Mouse (Mus musculus) brain, adult 2 months (tissue): Measurements from ENCODE around the gene Phldb2.
A peak's percentile ranks its signal among the peaks of the same experiment; 100 is the strongest.

ENCODE experiments used
- DNase-seq: peaks from one replicate; pipeline ENCODE4 v3.0.0; 2011; ENCODE audit warnings: low read depth, low spot score

The Phldb2 gene

GRCm38 (mm10) chr16:45737880-45738279, 215.5 kb downstream of the Phldb2 start:
- DNase-seq, result no peak

- DNase-seq, result no peak
Observed at GRCm38 (mm10) chr16:45736724-45737123, 216.7 kb downstream of the Phldb2 start.

GRCm38 (mm10) chr16:45729163-45729562, 224.2 kb downstream of the Phldb2 start:
- DNase-seq, result no peak

- DNase-seq, result no peak
Observed at GRCm38 (mm10) chr16:45724742-45725102, 228.7 kb downstream of the Phldb2 start.

GRCm38 (mm10) chr16:45724061-45724741, 229.2 kb downstream of the Phldb2 start, which contains the start of gene Tagln3:
Gene Tagln3, minus strand, starts transcription at chr16:45724608.
- DNase-seq, result peak; percentile 89

GRCm38 (mm10) chr16:45723172-45723901, 230.1 kb downstream of the Phldb2 start:
- DNase-seq, result peak; percentile 71

- peak; percentile 88 for DNase-seq
Observed at GRCm38 (mm10) chr16:45722460-45722951, 230.9 kb downstream of the Phldb2 start.

- DNase-seq, result peak; percentile 79
Observed at GRCm38 (mm10) chr16:45720022-45720630, 233.3 kb downstream of the Phldb2 start.

- DNase-seq, result no peak
Observed at GRCm38 (mm10) chr16:45718296-45718695, 235.1 kb downstream of the Phldb2 start.

GRCm38 (mm10) chr16:45714489-45715150, 238.8 kb downstream of the Phldb2 start:
- peak; percentile 73 for DNase-seq

GRCm38 (mm10) chr16:45713878-45714277, 239.5 kb downstream of the Phldb2 start:
- peak; percentile 40 for DNase-seq

- DNase-seq, result no peak
Observed at GRCm38 (mm10) chr16:45713261-45713660, 240.1 kb downstream of the Phldb2 start.

- peak; percentile 76 for DNase-seq
Observed at GRCm38 (mm10) chr16:45711263-45711662, 242.1 kb downstream of the Phldb2 start.

GRCm38 (mm10) chr16:45699301-45699700, 254.1 kb downstream of the Phldb2 start:
- DNase-seq, result peak; percentile 73

GRCm38 (mm10) chr16:45697996-45698395, 255.4 kb downstream of the Phldb2 start:
- peak; percentile 26 for DNase-seq
